Comparison of ENCODE assay signal across 11 mouse cellular contexts in the genomic region with DNA sequence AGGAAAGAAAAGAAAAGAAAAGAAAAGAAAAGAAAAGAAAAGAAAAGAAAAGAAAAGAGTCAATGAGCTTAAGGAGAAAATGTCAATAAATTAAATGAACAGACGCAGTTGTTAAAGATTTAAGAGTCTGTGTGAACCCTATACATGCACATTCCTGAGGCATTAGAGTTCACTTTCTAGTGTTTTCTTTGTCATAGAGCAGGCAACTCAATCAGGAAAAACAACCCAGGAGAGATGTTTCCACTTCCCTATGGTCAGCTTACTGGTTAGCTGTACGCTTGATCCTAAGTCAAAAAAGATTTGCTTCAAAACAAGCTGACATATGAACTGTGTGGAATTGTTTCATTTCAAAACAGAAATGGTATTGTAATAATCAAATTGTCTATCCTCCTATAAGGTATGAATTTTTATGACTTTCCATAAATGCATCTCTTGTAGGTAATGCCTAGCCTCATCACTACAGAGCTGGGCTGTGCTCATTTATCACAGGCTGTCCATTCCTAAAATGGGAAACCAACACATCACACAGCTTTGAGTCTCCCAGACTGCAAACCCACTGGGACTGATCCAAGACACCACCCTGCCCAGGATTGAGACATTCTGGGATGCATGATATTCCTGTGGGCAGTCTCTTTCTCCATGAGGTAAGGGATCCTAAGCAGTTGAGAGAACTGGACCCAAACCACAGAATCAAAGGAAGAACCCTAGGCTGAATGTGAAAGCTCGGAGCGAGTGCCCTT.
"Had no signal": no experiment of that assay in that cellular context is flagged by ENCODE, and none has a peak within 500 bp of the region (broad histone marks: within the 10 kb centered on the region; RNA-seq: fewer than 3 reads in every experiment).

No protein-coding gene starts in this region.

- DNase-seq: kidney, adult 11 months; kidney, postnatal 36 days; layer of hippocampus, adult 9-11 months; layer of hippocampus, postnatal 36 days; lung, adult 18-20 months; thymus, postnatal 36 days had no signal

- H3K36me3 ChIP-seq: limb, embryonic 13.5 days; midbrain, embryonic 15.5 days; neural tube, embryonic 12.5 days had no signal

- H3K4me3 ChIP-seq: limb, embryonic 13.5 days; midbrain, embryonic 15.5 days; neural tube, embryonic 12.5 days had no signal

- H3K9me3 ChIP-seq: limb, embryonic 13.5 days; midbrain, embryonic 15.5 days; neural tube, embryonic 12.5 days had no signal

- H3K4me1 ChIP-seq: limb, embryonic 13.5 days; midbrain, embryonic 15.5 days; neural tube, embryonic 12.5 days had no signal

- ATAC-seq: midbrain, embryonic 15.5 days had no signal

- H3K4me2 ChIP-seq: limb, embryonic 13.5 days; midbrain, embryonic 11.5 days; midbrain, embryonic 15.5 days; neural tube, embryonic 12.5 days had no signal

- H3K9ac ChIP-seq: limb, embryonic 13.5 days; liver, embryonic 14.5 days; midbrain, embryonic 15.5 days; neural tube, embryonic 12.5 days had no signal

- H3K27ac ChIP-seq: limb, embryonic 13.5 days; liver, embryonic 14.5 days; midbrain, embryonic 15.5 days; neural tube, embryonic 12.5 days had no signal

- H3K27me3 ChIP-seq: limb, embryonic 13.5 days; midbrain, embryonic 15.5 days; neural tube, embryonic 12.5 days had no signal
